Mouse (Mus musculus) thymus, adult 2 months (tissue): Measurements from ENCODE around the gene Actn1.
"Not testable (repeated sequence)": the region's sequence is repeated elsewhere in the genome, so short reads cannot be mapped to it uniquely, and the experiment has no call there.

Source experiments
- CTCF ChIP-seq: fragments of 200-500 bp; IDR thresholded peaks from 2 replicates; pipeline ENCODE4 v1.5.1; 2012; ENCODE audit warnings: mild to moderate bottlenecking, control low read depth, low read length, moderate library complexity, borderline replicate concordance; ENCODE audit not compliant: control insufficient read depth, poor library complexity, insufficient read depth; ENCODE audit errors: extremely low read depth
- POLR2A ChIP-seq: fragments of 200-500 bp; IDR thresholded peaks from 2 replicates; pipeline ENCODE4 v1.6.1; 2012; ENCODE audit warnings: mild to moderate bottlenecking, low read length, control low read depth, moderate library complexity; ENCODE audit not compliant: control insufficient read depth, poor library complexity, insufficient read depth; ENCODE audit errors: extremely low read depth

- TF ChIP-seq POLR2A, CTCF: not testable (repeated sequence)
These were observed 24.1 kb upstream of the Actn1 start for GRCm38 (mm10) chr12:80284251-80284650.
